Mouse (Mus musculus): ENCODE measurements at regions not wholly inside any gene's neighbourhood (a gene's known extent, or its start where the extent isn't known, plus 50 kb on each side); places are given as distances from the start of the nearest gene placed in this dataset.

DNA sequence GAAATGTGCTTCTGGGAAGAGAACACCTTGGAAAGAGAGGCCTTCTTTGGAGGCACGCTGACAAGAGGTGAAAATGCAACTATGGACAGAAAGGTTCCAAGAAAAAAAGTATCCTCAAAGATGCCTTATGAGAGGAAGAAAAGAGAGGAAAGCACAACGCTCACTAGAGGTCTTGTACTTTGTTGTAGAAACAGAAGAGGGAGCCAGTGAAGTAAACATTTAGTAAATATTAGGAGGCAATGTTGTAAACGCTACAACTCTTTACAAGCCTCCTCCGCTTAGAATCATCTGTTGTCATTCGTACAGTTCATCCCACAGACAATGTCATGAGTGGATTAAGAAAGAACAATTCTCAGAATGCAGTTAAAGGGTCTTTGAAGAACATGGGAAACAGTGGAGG lies 77.4 kb downstream of the Tfpi2 start:
- peak; percentile 25 for DNase-seq (ENCODE audit: low read depth, low spot score)

DNA sequence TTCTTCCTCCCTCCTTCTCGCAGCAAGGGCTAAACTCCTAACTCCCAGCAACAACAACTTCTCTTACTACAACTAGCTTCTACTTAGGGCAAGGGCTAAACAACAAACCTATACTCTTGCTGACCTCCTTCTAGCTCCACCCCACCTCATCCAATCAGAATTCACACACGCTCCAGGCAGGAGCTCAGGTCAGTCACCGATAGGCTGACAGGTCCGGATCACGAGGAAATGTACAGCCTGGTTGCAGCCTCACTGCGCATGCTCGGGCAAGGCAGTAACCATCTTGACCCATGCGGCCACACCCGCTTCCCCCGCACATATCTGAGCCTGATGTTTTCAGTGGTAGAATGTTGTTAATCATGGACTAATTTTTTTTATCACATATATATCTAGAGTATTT lies 84.0 kb downstream of the Tfpi2 start:
- peak; percentile 55 for DNase-seq (ENCODE audit: low read depth, low spot score)

DNA sequence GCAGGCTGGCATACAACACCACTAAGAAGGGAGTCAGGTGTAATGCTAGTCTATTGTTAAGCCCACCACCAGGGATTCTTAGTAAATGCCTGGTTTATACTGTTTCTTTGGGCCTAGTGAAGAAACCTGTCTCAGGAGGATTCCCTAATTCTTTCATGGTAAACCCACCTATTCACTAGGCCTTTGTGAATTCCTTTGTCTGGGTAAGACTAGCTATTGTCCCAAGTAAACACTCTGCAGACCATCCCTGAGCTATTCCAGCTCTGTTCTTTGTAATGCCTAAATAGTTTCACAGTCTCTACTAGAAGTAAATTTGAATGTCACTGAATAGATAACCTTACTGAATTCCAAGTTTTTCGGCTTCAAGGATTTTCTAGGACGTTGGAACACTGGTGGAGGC lies 111.3 kb upstream of the Calcr start:
- peak; percentile 90 for DNase-seq (ENCODE audit: low read depth, low spot score)

DNA sequence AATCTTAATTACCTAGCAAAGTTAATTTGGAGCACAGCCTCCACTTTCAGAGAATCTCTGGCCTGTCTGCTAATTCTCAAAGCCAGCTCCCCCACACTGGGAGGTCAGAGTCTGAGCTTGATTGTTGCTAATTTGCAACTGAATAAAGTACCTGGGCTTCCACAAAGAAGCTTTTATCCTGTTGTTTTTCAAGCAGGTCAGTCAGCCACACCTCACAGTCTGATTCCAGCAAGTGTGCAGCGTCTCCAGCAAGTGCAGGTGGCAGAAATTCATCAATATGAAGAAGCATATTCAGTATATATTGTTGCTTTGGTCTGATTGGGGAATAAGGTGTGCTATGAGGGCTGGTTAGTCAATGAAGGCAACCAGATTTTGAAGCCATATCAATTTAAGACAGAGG lies 110.3 kb upstream of the Calcr start:
- DNase-seq (ENCODE audit: low read depth, low spot score) = peak; percentile 79

GRCm38 (mm10) chr6:3861046-3861445 lies 96.5 kb upstream of the Calcr start:
- DNase-seq (ENCODE audit: low read depth, low spot score) = no peak

DNA sequence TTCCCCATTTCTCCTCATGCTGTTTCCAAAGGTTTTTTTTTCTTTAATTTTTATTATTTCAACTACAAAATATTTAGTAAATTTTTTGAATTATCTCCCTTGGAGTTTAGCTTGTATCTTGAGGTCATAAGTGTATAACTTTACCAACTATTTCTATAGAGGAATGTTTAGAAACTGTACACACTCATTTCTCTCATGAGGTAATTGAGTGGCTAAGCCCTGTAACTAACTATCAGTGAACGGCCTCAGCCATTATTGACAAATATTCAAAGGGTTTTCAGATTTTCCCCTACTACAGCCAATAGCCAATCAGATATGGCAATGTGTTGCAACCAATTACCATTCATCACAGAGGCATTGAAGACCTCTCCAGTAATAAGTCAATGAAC lies 96.1 kb upstream of the Calcr start:
- no peak for DNase-seq (ENCODE audit: low read depth, low spot score)

- no peak for DNase-seq (ENCODE audit: low read depth, low spot score)
Observed at GRCm38 (mm10) chr6:3859942-3860586, 95.5 kb upstream of the Calcr start.

DNA sequence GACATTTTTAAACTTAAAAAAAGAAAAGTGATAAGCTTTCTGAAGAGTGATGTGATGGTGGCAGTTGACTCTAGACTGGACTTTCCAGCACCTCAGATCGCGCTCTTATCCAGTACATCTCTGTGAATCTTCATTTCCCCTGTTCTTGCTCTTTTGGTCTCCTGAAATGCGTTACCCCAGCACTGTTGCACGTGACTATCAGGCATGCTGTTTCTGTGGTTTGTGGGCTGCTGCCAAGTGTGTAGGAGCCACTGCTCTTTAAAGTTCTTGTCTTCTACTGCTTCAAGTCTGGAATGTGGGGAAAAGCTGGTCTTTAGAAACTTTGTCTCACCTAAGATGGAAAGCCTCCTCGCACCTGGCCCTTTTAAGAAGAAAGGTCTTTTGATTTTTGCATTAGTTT lies 85.6 kb upstream of the Calcr start:
- DNase-seq (ENCODE audit: low read depth, low spot score) = no peak
